Mouse (Mus musculus): ENCODE results near the gene En1.

DNA sequence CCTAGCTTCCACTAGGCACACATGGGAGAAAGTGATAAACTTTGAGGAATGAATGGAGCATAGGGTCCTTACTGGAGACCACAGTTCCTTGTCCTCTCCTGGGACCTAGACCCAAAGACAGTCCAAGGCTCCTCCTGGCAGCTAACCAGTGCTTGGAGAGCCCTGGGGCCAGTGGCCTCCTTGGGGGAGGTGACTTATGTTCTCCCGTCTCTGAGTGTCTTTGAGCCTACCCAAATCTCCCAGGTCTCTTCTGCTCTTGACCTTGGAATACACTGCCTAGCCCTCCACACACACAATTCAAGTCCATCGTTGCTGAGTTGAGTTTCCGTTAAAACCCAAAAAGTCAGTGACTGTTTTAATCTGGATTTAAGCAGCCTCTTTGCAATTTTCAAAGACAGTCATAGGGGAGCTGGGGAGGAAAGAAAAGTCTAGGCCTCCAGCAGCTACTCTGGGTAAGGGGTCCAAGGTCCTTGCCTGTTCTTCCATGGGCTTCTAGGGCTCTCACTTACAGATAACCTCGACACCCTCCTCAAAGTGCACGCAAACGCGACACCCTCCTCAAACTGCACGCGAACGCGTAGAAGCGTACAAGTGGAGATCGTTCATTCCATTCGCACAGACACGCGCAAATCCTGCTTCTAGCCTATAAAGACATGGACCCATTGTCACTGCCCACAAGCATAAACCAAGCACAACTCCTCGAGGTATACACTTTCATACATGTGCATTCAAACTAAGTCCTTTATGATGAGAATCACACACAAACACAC lies 6.6 kb upstream of the En1 start:
- TF ChIP-seq CTCF (IDR thresholded peaks at IDR 0.05; ENCODE audit: low read depth): no peak
- no peak for TF ChIP-seq EP300 (IDR thresholded peaks at IDR 0.05; ENCODE audit: low read depth)

Data from liver, embryonic 14.5 days (tissue).